24 mouse cellular contexts compared by ENCODE assay signal in the genomic region with DNA sequence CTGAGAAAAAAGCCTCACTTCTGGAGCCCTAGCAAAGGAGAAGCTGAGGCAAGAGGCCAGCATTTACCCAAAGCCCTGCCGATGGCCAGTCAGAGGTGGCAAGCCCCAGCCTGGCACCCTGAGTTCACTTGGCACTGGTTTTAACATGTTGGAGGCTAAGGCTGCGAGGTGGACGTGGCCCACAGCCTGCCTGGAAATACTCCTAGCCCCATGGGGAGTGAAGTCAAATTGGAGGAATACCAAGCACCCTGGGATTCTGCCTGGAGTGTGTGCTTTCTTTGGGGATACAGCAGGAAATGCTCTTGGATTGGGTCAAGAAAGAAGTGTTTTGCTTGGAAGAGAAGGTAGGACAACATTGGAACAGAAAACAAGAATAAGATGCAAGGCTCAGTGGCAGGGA. TPM values are rescaled to one million over a fixed set of nuclear protein-coding genes. Genes with fewer than 3 reads are reported as not detected.
DNase-seq lines count a peak whose midpoint lies in the region.
"Had no signal": no experiment of that assay in that cellular context is flagged by ENCODE, and none has a peak within 500 bp of the region (broad histone marks: within the 10 kb centered on the region; RNA-seq: fewer than 3 reads in every experiment).

No protein-coding gene starts in this region.

- no peaks in the 10 kb centered on the region for H3K36me3 ChIP-seq in heart, embryonic 10.5 days
- H3K36me3 ChIP-seq: forebrain, embryonic 12.5 days; heart, embryonic 13.5 days; hindbrain, embryonic 13.5 days; limb, embryonic 15.5 days had no signal

- WGBS in heart, embryonic 10.5 days, result 74% methylated on average over 3 of the region's 3 CpGs

- H3K9me3 ChIP-seq in heart, embryonic 10.5 days, result no peaks in the 10 kb centered on the region
- H3K9me3 ChIP-seq: forebrain, embryonic 12.5 days; heart, embryonic 13.5 days; hindbrain, embryonic 13.5 days; limb, embryonic 15.5 days had no signal

- H3K4me3 ChIP-seq in heart, embryonic 10.5 days, result no peak overlapping the region
- H3K4me3 ChIP-seq: forebrain, embryonic 12.5 days; gastrocnemius, adult 2 months; heart, embryonic 13.5 days; hindbrain, embryonic 13.5 days; left cerebral cortex, adult 2 months; limb, embryonic 15.5 days had no signal

- H3K27me3 ChIP-seq in heart, embryonic 10.5 days (ENCODE audit: insufficient read depth, poor library complexity, severe bottlenecking), result peaks cover 6% of the 10 kb centered on the region; the same call in 1 of the 2 replicates
- H3K27me3 ChIP-seq: hindbrain, embryonic 13.5 days; limb, embryonic 15.5 days had no signal

- no peak overlapping the region for H3K27ac ChIP-seq in heart, embryonic 10.5 days
- H3K27ac ChIP-seq: forebrain, embryonic 12.5 days; gastrocnemius, adult 2 months; heart, embryonic 13.5 days; hindbrain, embryonic 13.5 days; left cerebral cortex, adult 2 months; limb, embryonic 15.5 days; macrophage had no signal

- H3K4me1 ChIP-seq in heart, embryonic 10.5 days, result 0 out of 2 replicates have a peak, but pooled peaks cover 4% of the 10 kb centered on the region
- H3K4me1 ChIP-seq: forebrain, embryonic 12.5 days; hindbrain, embryonic 13.5 days had no signal

- peak; percentile 94 for DNase-seq in heart, adult 11 months
- no peak for DNase-seq in heart, embryonic 10.5 days (ENCODE audit: low spot score)
- DNase-seq in kidney, postnatal 10 days, result peak; percentile 51
- no peak for DNase-seq in kidney, adult 11 months
- DNase-seq in adipocyte (ENCODE audit: low spot score), result peak; percentile 75
- peak; percentile 58 for DNase-seq in fat pad, adult 2 months (ENCODE audit: extremely low read depth, low read depth, low spot score)
- no peak for DNase-seq in cerebellum, adult 8-10 months
- DNase-seq: cerebellum, adult 11-12 months; gastrocnemius, adult 2 months; heart, postnatal 14 days; right cerebral cortex, postnatal 4 days; thymus, postnatal 14 days had no signal

RNA-seq across cellular contexts. Expression of gene Pllp, which starts 19.8 kb away (rescaled TPM):
- 0.20 and 1.1 TPM in 2 replicates for polyA plus RNA-seq in heart, embryonic 10.5 days (2016; fragmentation: Nextera tagmentation; extraction: Ambion mirVana)
- polyA plus RNA-seq: macrophage had no signal

RNA-seq across cellular contexts. Expression of gene Ccl22, which starts 29.5 kb away (rescaled TPM):
- not detected in 2 replicates for polyA plus RNA-seq in heart, embryonic 10.5 days (2016; fragmentation: Nextera tagmentation; extraction: Ambion mirVana)
- polyA plus RNA-seq: embryonic facial prominence, embryonic 11.5 days; forebrain, embryonic 12.5 days; heart, embryonic 13.5 days; hindbrain, embryonic 13.5 days; inflammation-experienced regulatory T-cells, adult 6 months; limb, embryonic 15.5 days; lung, embryonic 16.5 days; midbrain, embryonic 16.5 days; neural tube, embryonic 14.5 days; stomach, embryonic 14.5 days had no signal

RNA-seq across cellular contexts. Expression of gene Arl2bp, which starts 49.5 kb away (rescaled TPM):
- 131 and 141 TPM in 2 replicates for polyA plus RNA-seq in heart, embryonic 10.5 days (2016; fragmentation: Nextera tagmentation; extraction: Ambion mirVana)

RNA-seq across cellular contexts. Expression of gene Cx3cl1, which starts 55.9 kb away (rescaled TPM):
- 6.2 and 11.0 TPM in 2 replicates for polyA plus RNA-seq in heart, embryonic 10.5 days (2016; fragmentation: Nextera tagmentation; extraction: Ambion mirVana)

Comparison
In these comparisons a context has a peak if more than half of its experiments do, and no peak if none do; other contexts are left out.
1. DNase-seq: peak in heart, adult 11 months (single experiment), kidney, postnatal 10 days (single experiment), adipocyte (single experiment) and fat pad, adult 2 months (single experiment); none in heart, embryonic 10.5 days (single experiment), kidney, adult 11 months (single experiment) and cerebellum, adult 8-10 months (single experiment).